Mouse (Mus musculus) T-helper 1 cell (primary cell): Measurements from ENCODE around the gene Gcfc2.

Source experiments
- in situ Hi-C: fragments of 300-600 bp; cut with MboI, MseI; formaldehyde crosslinking; loops from one replicate; pipeline ENCODE4 v1.15.1; 2025; ENCODE audit warnings: high pct_unique_total_duplicates

Gcfc2 gene

DNA sequence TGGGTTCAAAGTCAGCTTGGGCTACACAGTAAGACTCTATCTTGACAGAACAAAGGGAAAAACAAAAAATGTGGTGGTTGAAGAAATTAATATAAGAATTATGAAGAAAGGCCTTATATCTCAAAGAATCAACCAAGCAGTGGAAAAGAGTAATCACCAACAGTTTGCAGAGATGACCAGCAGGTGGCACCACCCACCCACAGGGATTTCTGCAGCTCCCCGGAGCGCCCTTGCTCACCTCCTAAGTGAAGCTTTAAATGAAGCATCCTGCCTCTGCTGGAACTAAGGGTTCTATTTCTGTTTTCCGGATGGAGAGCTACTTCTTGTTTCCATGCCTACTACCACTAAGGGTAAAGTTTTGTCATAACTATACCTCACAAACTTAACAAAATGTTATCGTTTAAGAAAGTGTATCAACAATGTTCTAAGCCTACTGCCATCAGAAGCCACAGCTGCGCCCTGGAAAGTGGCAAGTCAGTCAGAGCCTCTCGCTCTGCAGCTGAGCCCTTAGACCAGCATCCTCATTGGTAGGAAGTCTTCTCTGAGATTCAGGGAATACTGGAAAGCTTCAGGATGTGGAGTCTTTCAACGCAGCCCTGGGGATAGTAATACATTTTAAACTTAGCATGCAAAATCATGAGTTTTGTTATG lies 52.6 kb downstream of the Gcfc2 start:
- in situ Hi-C loops: loop anchor here (5.0 to 25.0 kb wide), 2 partner anchors 636 to 736 kb away; no protein-coding TSS in a partner anchor

DNA sequence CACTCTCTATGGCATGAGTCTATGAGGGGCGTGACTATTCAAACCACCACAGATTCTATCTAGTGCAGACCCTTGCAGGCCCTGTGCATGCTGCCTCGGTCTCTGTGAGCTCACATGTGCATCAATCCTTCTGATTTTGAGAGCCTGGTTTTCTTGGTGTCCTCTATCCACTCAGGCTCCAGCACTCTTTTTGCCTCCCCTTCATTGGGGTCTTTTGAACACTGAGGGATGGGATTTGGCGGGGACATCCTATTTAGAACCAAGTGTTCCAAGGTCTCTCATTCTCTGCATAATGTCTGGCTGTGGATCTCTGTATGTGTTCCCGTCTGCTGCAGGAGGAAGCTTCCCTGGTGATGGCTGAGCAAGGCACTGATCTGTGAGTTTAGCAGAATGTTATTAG lies 55.8 kb downstream of the Gcfc2 start:
- in situ Hi-C loops: loop anchor here (5.0 to 25.0 kb wide), 2 partner anchors 633 to 733 kb away; no protein-coding TSS in a partner anchor

DNA sequence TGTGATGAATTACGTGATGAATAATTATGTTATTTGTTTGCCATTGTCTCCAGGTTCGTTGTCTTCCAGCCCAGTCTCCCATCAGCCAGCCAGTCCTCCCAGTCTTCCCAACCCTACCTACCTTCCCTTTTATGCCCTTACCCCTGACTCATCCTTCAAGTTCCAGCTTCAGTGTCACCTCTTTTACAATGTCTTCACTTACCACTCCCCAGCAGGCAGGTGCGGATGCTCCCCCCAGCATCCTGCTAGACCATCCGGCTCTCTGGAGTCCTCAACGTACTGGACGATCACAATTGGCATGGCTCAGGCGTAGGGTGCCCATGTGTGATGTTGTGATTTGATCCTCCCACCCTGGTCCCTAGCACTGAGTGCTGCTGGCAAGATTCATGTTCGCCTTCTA lies 62.7 kb downstream of the Gcfc2 start:
- in situ Hi-C loops: loop anchor here (10.0 to 25.0 kb wide), 2 partner anchors 129 to 626 kb away; no protein-coding TSS in a partner anchor

DNA sequence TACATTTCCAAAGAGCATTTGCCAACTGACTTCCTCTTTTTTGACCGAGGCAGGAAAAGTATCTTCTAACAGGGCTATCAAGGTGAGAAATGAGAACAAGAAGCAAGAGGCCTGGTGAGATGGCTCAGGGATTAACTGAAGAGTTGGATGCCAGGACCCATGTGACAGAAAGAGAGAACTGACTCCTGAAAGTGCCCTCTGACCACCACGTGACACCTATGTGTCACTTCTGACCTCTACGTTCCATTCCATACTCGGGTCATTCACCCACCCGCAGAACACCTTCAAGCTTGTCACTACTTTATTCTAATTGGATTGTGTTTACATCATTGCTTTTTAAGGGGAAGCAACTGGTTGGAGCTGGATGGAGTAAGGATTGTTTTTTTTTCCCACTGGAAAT lies 63.1 kb downstream of the Gcfc2 start:
- in situ Hi-C loops: loop anchor here (10.0 to 25.0 kb wide), 2 partner anchors 128 to 626 kb away; no protein-coding TSS in a partner anchor

DNA sequence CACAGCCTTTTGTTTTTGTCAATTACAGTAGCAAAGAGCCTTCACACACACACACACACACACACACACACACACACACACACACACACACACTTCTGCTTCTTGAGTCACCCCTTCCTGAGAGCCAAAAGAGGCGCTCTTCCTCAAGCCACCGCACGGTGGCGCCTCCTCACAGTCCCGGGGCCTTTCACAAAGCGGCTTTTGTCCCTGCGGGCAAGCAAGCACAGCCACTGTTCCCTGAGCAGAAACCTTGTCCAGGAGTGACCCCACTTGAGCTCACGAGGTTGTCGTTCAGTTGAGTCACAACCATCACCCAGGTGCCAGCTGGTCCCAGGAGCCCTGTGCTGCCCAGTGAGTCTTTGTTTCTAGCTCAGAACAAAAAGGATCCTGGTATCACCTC lies 63.5 kb downstream of the Gcfc2 start:
- in situ Hi-C loops: loop anchor here (10.0 to 25.0 kb wide), 2 partner anchors 128 to 625 kb away; no protein-coding TSS in a partner anchor

DNA sequence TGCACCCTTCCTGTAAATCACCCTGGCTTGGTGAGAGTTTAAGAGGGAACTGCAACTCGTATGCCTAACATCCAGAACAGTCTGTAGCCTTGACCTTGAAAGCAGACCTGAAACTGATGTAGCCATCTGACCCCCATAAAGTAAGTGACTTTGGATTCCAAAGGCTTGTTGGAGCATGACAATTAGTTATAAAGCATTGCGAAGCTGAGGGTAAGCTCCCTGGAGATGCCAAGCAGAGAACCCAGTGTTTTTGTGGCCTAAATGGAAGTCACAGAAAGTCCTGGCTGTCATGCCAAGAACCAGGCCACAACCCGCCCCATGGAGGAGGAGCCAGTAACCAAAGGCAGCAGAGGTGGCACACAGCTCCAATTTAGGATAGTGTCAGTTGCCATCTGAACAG lies 64.1 kb downstream of the Gcfc2 start:
- in situ Hi-C loops: loop anchor here (10.0 to 25.0 kb wide), 2 partner anchors 127 to 625 kb away; no protein-coding TSS in a partner anchor

DNA sequence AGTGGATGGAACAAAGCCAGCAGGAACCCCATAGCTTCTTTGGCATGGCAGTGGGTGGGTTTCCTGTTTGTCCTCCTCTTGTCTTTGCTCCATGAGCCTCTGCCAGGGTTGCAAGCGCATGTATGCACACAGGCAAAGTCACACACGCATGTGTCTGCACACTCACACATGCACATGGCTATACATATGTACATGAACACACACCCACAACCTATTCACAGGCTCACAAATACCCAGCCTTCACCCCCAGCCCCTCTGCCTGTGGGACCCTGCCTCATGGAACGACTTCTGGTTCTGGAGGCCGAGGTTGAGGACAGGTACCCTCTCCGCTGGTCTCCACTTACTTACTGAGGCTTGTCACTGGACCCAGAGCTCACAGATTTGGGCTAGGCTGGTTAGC lies 64.9 kb downstream of the Gcfc2 start:
- in situ Hi-C loops: loop anchor here (10.0 to 25.0 kb wide), 2 partner anchors 126 to 624 kb away; no protein-coding TSS in a partner anchor

DNA sequence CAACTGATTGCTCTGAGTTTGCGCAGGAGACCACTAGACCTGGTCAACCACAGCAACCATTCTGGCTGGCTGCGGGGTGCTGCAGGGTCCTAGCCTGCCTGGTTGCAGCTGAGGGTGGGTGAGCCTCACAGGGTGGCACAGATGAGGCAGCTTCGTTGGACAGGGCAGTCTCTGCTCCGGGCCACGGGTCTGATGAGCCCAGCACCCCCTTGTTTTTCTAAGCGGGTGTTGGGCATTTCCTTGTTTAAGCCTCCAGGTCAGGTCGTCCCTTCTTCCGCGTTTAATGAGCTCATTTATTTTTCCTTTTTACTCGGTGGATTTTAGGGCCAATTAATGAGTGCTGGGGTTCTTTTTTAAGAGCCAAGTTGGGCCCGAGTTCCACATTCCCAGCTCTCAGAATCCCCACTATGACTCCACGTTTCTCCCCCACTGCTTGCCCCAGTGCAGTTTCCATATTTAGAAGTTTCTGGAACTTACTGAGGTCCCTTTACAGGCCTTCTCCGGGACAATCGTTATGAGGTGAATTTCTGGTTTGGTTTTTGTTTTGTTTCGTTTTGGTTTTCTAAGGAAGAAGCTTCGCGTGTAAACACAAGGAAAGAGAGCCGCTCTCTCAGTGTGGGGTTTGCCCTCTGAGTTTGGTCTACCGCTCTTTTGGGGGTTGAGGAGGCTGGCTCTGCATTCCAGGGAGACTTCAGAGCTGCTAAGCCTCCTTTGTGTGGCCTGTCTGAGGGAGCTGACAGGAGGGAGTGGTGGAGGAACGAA lies 66.8 kb downstream of the Gcfc2 start:
- in situ Hi-C loops: loop anchor here (10.0 to 25.0 kb wide), 2 partner anchors 205 to 622 kb away; no protein-coding TSS in a partner anchor
